Mouse (Mus musculus) gastrocnemius, postnatal 36 days (tissue): ENCODE data around the gene Gm14308. TPM values are rescaled to one million over a fixed set of nuclear protein-coding genes. Genes with fewer than 3 reads are reported as not detected.
"Not testable (repeated sequence)": the region's sequence is repeated elsewhere in the genome, so short reads cannot be mapped to it uniquely, and the experiment has no call there.

Experiments
- DNase-seq, 2 experiments: peaks; one replicate each; pipeline ENCODE4 v3.0.0; 2022
- intact Hi-C: fragments of 180-260 bp; cut with DNase I; formaldehyde crosslinking; loops from one replicate; pipeline ENCODE4 v1.15.1; 2025
- long read RNA-seq, 2 experiments: library from polyadenylated mRNA; stranded (forward); transcript quantifications; one replicate each; pipeline ENCODE4 v2.0.0; 2021
- total RNA-seq, 2 experiments: library from RNA; stranded (reverse); gene quantifications; 2 replicates each; pipeline ENCODE4 v1.2.3; 2021

The Gm14308 gene
- total RNA-seq = 1 to 10 TPM in 1 of 2 experiments, not detected in 1; 1.0 TPM
- long read RNA-seq, experiment 1, partial matches to known transcripts = 0 of 3 reads
- long read RNA-seq, experiment 1, other reads (novel, unspliced or antisense) = 0 of 3 reads
- long read RNA-seq, experiment 2, partial matches to known transcripts = 0 of 3 reads
- long read RNA-seq, experiment 2, other reads (novel, unspliced or antisense) = 0 of 3 reads

DNA sequence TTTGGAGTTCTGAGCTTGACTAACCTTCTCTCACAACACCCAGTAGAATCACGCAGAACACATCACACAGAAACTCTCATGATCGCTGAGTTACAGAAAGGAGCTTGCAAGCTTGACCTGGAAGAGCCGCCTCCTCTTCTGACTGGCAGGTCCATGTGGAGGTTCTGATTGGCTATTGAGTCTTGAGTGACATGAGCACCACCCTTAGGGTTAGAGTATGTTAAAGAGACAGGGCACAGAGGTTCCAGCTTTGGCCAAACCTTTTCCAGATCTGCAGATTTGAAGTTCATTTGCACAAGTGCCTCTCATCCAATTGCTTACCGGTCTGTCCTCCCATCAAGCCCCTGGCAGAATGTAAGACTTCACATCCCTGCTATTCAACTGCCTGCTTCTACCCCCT, at the start of gene Gm14308:
Gene Gm14308 (minus strand): TSS at position 101 of the 400 bp plus-strand sequence.
- DNase-seq, intact Hi-C loops: not testable (repeated sequence)

DNA sequence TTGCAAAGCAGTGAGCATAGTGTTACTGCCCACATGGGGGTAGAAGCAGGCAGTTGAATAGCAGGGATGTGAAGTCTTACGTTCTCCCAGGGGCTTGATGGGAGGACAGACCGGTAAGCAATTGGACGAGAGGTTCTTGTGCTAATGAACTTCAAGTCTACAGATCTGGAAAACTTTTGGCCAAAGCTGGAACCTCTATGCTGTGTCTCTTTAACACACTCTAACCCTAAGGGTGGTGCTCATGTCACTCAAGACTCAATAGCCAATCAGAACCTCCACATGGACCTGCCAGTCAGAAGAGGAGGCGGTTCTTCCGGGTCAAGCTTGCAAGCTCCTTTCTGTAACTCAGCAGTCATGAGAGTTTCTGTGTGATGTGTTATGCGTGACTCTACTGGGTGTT, 34.1 kb upstream of the Gm14308 start, which contains the start of gene Zfp973:
Gene Zfp973 (plus strand): TSS at position 301 of the 400 bp plus-strand sequence.
- intact Hi-C loops = not testable (repeated sequence)

More for the DNA sequence above, 34.1 kb upstream of the Gm14308 start, which contains the start of gene Zfp973:
- not testable (repeated sequence) for DNase-seq

Other genes starting within 250 kb of the Gm14308 start
- 1 to 10 TPM; 6.8 to 8.8 TPM for gene Gm14435, start 212.8 kb downstream of the Gm14308 start, total RNA-seq
- gene Gm14434, start 149.6 kb downstream of the Gm14308 start, total RNA-seq = not detected
- gene Zfp967, start 115.3 kb downstream of the Gm14308 start, total RNA-seq = not detected
- gene Zfp973, start 34.2 kb upstream of the Gm14308 start, total RNA-seq = 10 to 100 TPM; 10.4 to 10.9 TPM
- 1 to 10 TPM; 5.0 to 6.1 TPM for gene Gm14305, start 72.0 kb upstream of the Gm14308 start, total RNA-seq
- 1 to 10 TPM; 4.5 to 9.4 TPM for gene Gm14295, start 162.3 kb upstream of the Gm14308 start, total RNA-seq
- not detected for gene Gm14408, start 194.8 kb upstream of the Gm14308 start, total RNA-seq